Comparison of ENCODE assay signal across 23 mouse cellular contexts in genomic region chr1:162636516-162636915, GRCm38 (mm10). TPM values are rescaled to one million over a fixed set of nuclear protein-coding genes. Genes with fewer than 3 reads are reported as not detected.
"Had no signal": no experiment of that assay in that cellular context is flagged by ENCODE, and none has a peak within 500 bp of the region (broad histone marks: within the 10 kb centered on the region; RNA-seq: fewer than 3 reads in every experiment).

No protein-coding gene starts in this region.

- H3K27me3 ChIP-seq: lung, embryonic 15.5 days; midbrain, embryonic 13.5 days; midbrain, embryonic 15.5 days; neural tube, embryonic 12.5 days; stomach, embryonic 15.5 days had no signal

- H3K4me3 ChIP-seq: lung, embryonic 15.5 days; megakaryocyte, embryonic 14.5 days; midbrain, embryonic 13.5 days; midbrain, embryonic 15.5 days; neural tube, embryonic 12.5 days; stomach, embryonic 15.5 days had no signal

- ATAC-seq: lung, postnatal 0 days; midbrain, embryonic 13.5 days; midbrain, embryonic 15.5 days had no signal

- H3K9me3 ChIP-seq: lung, embryonic 15.5 days; midbrain, embryonic 13.5 days; midbrain, embryonic 15.5 days; neural tube, embryonic 12.5 days; stomach, embryonic 15.5 days had no signal

- H3K36me3 ChIP-seq: lung, embryonic 15.5 days; midbrain, embryonic 13.5 days; midbrain, embryonic 15.5 days; neural tube, embryonic 12.5 days; stomach, embryonic 15.5 days had no signal

- H3K27ac ChIP-seq: lung, embryonic 15.5 days; macrophage; midbrain, embryonic 13.5 days; midbrain, embryonic 15.5 days; neural tube, embryonic 12.5 days; stomach, embryonic 15.5 days; stomach, postnatal 0 days had no signal

- H3K9ac ChIP-seq: lung, embryonic 15.5 days; midbrain, embryonic 13.5 days; midbrain, embryonic 15.5 days; neural tube, embryonic 12.5 days; stomach, embryonic 15.5 days had no signal

- DNase-seq: lung, postnatal 14 days; lung, postnatal 36 days; right cerebral cortex, postnatal 14 days; thymus, adult 2 months; thymus, postnatal 25 days; thymus, postnatal 4 days had no signal

- H3K4me2 ChIP-seq: lung, embryonic 15.5 days; midbrain, embryonic 11.5 days; midbrain, embryonic 13.5 days; midbrain, embryonic 15.5 days; neural tube, embryonic 12.5 days; stomach, embryonic 15.5 days had no signal

- H3K4me1 ChIP-seq: megakaryocyte, embryonic 14.5 days; midbrain, embryonic 13.5 days; midbrain, embryonic 15.5 days; neural tube, embryonic 12.5 days; stomach, embryonic 15.5 days had no signal

RNA-seq across cellular contexts. Expression of gene Myoc, which starts 2.4 kb away (rescaled TPM):
- total RNA-seq: megakaryocyte progenitor cell, adult 5-6 weeks; monocyte, adult 5-6 weeks; neutrophil, adult 5-6 weeks had no signal
- polyA plus RNA-seq: lung, embryonic 15.5 days; macrophage; midbrain, embryonic 11.5 days; midbrain, embryonic 13.5 days; midbrain, embryonic 15.5 days; neural tube, embryonic 12.5 days; neural tube, embryonic 14.5 days; spleen, adult 2 months; stomach, postnatal 0 days had no signal

RNA-seq across cellular contexts. Expression of gene Myocos, which starts 21.5 kb away (rescaled TPM):
- total RNA-seq: megakaryocyte progenitor cell, adult 5-6 weeks; midbrain, postnatal 0 days; monocyte, adult 5-6 weeks; neutrophil, adult 5-6 weeks had no signal
- polyA plus RNA-seq: lung, embryonic 15.5 days; lung, postnatal 0 days; macrophage; midbrain, embryonic 11.5 days; midbrain, embryonic 13.5 days; midbrain, embryonic 15.5 days; midbrain, postnatal 0 days; neural tube, embryonic 12.5 days; neural tube, embryonic 14.5 days; spleen, adult 2 months; stomach, embryonic 15.5 days; stomach, postnatal 0 days; urinary bladder, adult 2 months had no signal
